Mouse (Mus musculus) heart, embryonic 16.5 days (tissue): ENCODE measurements around the gene Ptprn. TPM values are rescaled to one million over a fixed set of nuclear protein-coding genes. Genes with fewer than 3 reads are reported as not detected.

Experiments used
- ATAC-seq: fragments of 200-750 bp; cut with Nextera tagmentation; replicated peaks from 2 replicates; pipeline ENCODE4 v1.8.0; 2017; ENCODE audit warnings: moderate number of reproducible peaks; ENCODE audit not compliant: insufficient read depth, low FRiP score; ENCODE audit errors: extremely low read depth
- H3K27ac ChIP-seq: fragments of 300-500 bp; sonication (generic); 2 replicates; pipeline ENCODE4 v1.5.1; 2014; ENCODE audit warnings: mild to moderate bottlenecking, low read length, control low read depth, moderate library complexity
- H3K27me3 ChIP-seq: fragments of 300-500 bp; sonication (generic); 2 replicates; pipeline ENCODE4 v1.6.1; 2014; ENCODE audit warnings: low read length, mixed read lengths; ENCODE audit not compliant: control insufficient read depth, insufficient read depth
- H3K36me3 ChIP-seq: fragments of 300-500 bp; sonication (generic); 2 replicates; pipeline ENCODE4 v1.6.1; 2014; ENCODE audit not compliant: control insufficient read depth, insufficient read depth
- H3K4me1 ChIP-seq: fragments of 300-500 bp; sonication (generic); 2 replicates; pipeline ENCODE4 v1.6.1; 2014; ENCODE audit warnings: low read length, mixed read lengths; ENCODE audit not compliant: control insufficient read depth, insufficient read depth
- H3K4me2 ChIP-seq: fragments of 300-500 bp; sonication (generic); 2 replicates; pipeline ENCODE4 v1.6.1; 2014; ENCODE audit warnings: low read depth, mild to moderate bottlenecking, control low read depth, low read length
- H3K4me3 ChIP-seq: fragments of 300-500 bp; sonication (generic); 2 replicates; pipeline ENCODE4 v1.5.1; 2014; ENCODE audit warnings: mild to moderate bottlenecking, control low read depth, low read length
- H3K9ac ChIP-seq: fragments of 300-500 bp; sonication (generic); 2 replicates; pipeline ENCODE4 v1.6.1; 2014; ENCODE audit warnings: low read length, control low read depth
- H3K9me3 ChIP-seq: fragments of 300-500 bp; sonication (generic); replicated peaks from 2 replicates; pipeline ENCODE4 v1.6.1; 2016; ENCODE audit warnings: low read length; ENCODE audit not compliant: control insufficient read depth
- WGBS: fragments of 180-500 bp; shearing (Covaris S2); extraction: QIAGEN DNeasy Blood & Tissue Kit; methylation state at CpG from one replicate; pipeline ENCODE4 v1.1.7; 2014; 5-methylcytosine and 5-hydroxymethylcytosine counted together
- polyA plus RNA-seq: library from polyadenylated mRNA; unstranded; fragments of >200 nt; fragmentation: Nextera tagmentation; extraction: Ambion mirVana; gene quantifications from 2 replicates; pipeline ENCODE4 v1.2.1, GENCODE M21; 2015

Gene Ptprn
- polyA plus RNA-seq, 1 experiment from 2014 or later: 0.62 TPM

- Histone ChIP-seq H3K4me2 (no peak overlapping the region), H3K4me1 (peaks cover 12% of the 10 kb centered on the region), H3K27me3 (no peaks in the 10 kb centered on the region), H3K27ac (no peak overlapping the region), H3K36me3 (no peaks in the 10 kb centered on the region), H3K9ac (no peak overlapping the region), H3K4me3 (no peak overlapping the region), H3K9me3 (0 out of 2 replicates have a peak, but pooled peaks cover under 1% of the 10 kb centered on the region)
- no peak for ATAC-seq
- 21% methylated on average over 7 of the region's 7 CpGs for WGBS
Observed at GRCm38 (mm10) chr1:75289376-75289775, 25.1 kb upstream of the Ptprn start.

GRCm38 (mm10) chr1:75284911-75285310 lies 20.6 kb upstream of the Ptprn start:
- no peak overlapping the region for H3K9ac ChIP-seq
- no peaks in the 10 kb centered on the region for H3K4me1 ChIP-seq
- no peak overlapping the region for H3K27ac ChIP-seq
- H3K27me3 ChIP-seq: no peaks in the 10 kb centered on the region
- 0 out of 2 replicates have a peak, but pooled peaks cover 3% of the 10 kb centered on the region for H3K9me3 ChIP-seq
- H3K4me2 ChIP-seq: no peak overlapping the region
- 74% methylated on average over 7 of the region's 7 CpGs for WGBS
- no peaks in the 10 kb centered on the region for H3K36me3 ChIP-seq
- H3K4me3 ChIP-seq: no peak overlapping the region
- no peak for ATAC-seq

- no peak overlapping the region for H3K9ac ChIP-seq
- no peaks in the 10 kb centered on the region for H3K4me1 ChIP-seq
- H3K27ac ChIP-seq: no peak overlapping the region
- H3K27me3 ChIP-seq: peaks cover 8% of the 10 kb centered on the region
- no peak for ATAC-seq
- no peak overlapping the region for H3K4me2 ChIP-seq
- no peak overlapping the region for H3K4me3 ChIP-seq
- H3K9me3 ChIP-seq: 0 out of 2 replicates have a peak, but pooled peaks cover 3% of the 10 kb centered on the region
- WGBS: 72% methylated on average over 5 of the region's 5 CpGs
- H3K36me3 ChIP-seq: no peaks in the 10 kb centered on the region
Observed at GRCm38 (mm10) chr1:75283017-75283416, 18.7 kb upstream of the Ptprn start.

- H3K27ac ChIP-seq: no peak within 1 kb of the TSS
- H3K27me3 ChIP-seq: peaks cover 10% of the 10 kb centered on the region
- no peaks in the 10 kb centered on the region for H3K36me3 ChIP-seq
- H3K4me3 ChIP-seq: no peak within 1 kb of the TSS
- no peak within 1 kb of the TSS for H3K4me2 ChIP-seq
- H3K9ac ChIP-seq: no peak within 1 kb of the TSS
- ATAC-seq: no peak
- no peaks in the 10 kb centered on the region for H3K4me1 ChIP-seq
- 4% methylated on average over 13 of the region's 13 CpGs for WGBS
- H3K9me3 ChIP-seq: no peaks in the 10 kb centered on the region
Observed at GRCm38 (mm10) chr1:75278228-75278627, 13.9 kb upstream of the Ptprn start, which contains the start of gene Resp18. Gene Resp18 (minus strand): TSS chr1:75278415.

GRCm38 (mm10) chr1:75277195-75278188 lies 13.2 kb upstream of the Ptprn start:
- Histone ChIP-seq H3K27ac (no peak overlapping the region), H3K9me3 (no peaks in the 10 kb centered on the region), H3K4me3 (no peak overlapping the region), H3K9ac (no peak overlapping the region), H3K36me3 (no peaks in the 10 kb centered on the region), H3K27me3 (peaks cover 10% of the 10 kb centered on the region), H3K4me2 (no peak overlapping the region), H3K4me1 (no peaks in the 10 kb centered on the region)
- 6% methylated on average over 23 of the region's 23 CpGs for WGBS
- no peak for ATAC-seq

- Histone ChIP-seq H3K4me2 (no peak overlapping the region), H3K9me3 (no peaks in the 10 kb centered on the region), H3K4me3 (no peak overlapping the region), H3K27ac (no peak overlapping the region), H3K27me3 (peaks cover 27% of the 10 kb centered on the region), H3K9ac (no peak overlapping the region), H3K4me1 (no peaks in the 10 kb centered on the region), H3K36me3 (no peaks in the 10 kb centered on the region)
- ATAC-seq: no peak
- 3% methylated on average over 40 of the region's 40 CpGs for WGBS
Observed at GRCm38 (mm10) chr1:75262969-75263951, 1.0 kb downstream of the Ptprn start.

- Histone ChIP-seq H3K4me2 (no peak overlapping the region), H3K9ac (no peak overlapping the region), H3K36me3 (no peaks in the 10 kb centered on the region), H3K27ac (no peak overlapping the region), H3K9me3 (no peaks in the 10 kb centered on the region), H3K4me3 (no peak overlapping the region), H3K4me1 (no peaks in the 10 kb centered on the region), H3K27me3 (peaks cover 27% of the 10 kb centered on the region)
- ATAC-seq: no peak
Observed at GRCm38 (mm10) chr1:75261278-75261677, 3.0 kb downstream of the Ptprn start.

GRCm38 (mm10) chr1:75255516-75256046 lies 8.7 kb downstream of the Ptprn start:
- Histone ChIP-seq H3K4me1 (peaks cover 2% of the 10 kb centered on the region; the same call in 1 of the 2 replicates), H3K4me2 (no peak overlapping the region), H3K9me3 (no peaks in the 10 kb centered on the region), H3K36me3 (no peaks in the 10 kb centered on the region), H3K27ac (no peak overlapping the region), H3K9ac (no peak overlapping the region), H3K27me3 (no peaks in the 10 kb centered on the region; the same call in 1 of the 2 replicates), H3K4me3 (no peak overlapping the region)
- ATAC-seq: no peak
- 59% methylated on average over 10 of the region's 10 CpGs for WGBS
